Mouse (Mus musculus): ENCODE measurements at regions not wholly inside any gene's neighbourhood (a gene's known extent, or its start where the extent isn't known, plus 50 kb on each side); places are given as distances from the start of the nearest gene placed in this dataset.
A peak's percentile ranks its signal among the peaks of the same experiment; 100 is the strongest.

DNA sequence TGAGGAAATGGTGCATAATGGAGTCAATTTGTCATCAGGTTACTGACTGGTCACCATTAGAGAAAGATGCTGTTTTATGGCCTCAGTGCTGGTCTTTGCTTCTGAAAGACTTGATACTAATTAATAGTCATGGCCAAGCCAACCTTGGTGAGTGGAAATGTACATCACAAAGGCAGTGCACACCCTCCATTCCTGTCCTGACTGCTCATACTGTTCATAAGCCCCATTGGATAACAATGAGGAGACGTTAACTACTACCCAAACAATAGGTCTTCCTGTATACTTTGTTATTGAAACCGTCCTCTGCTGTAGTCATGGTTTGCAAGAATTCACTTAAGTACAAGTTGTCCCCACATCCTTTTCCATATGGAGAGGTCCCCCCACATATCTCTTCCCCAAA lies 605.8 kb upstream of the Slc35b3 start:
- DNase-seq (ENCODE audit: extremely low spot score, low spot score), result no peak
- Histone ChIP-seq H3K4me1 (no peaks in the 10 kb centered on the region), H3K27ac (no peak overlapping the region), H3K4me3 (no peak overlapping the region), H3K9me3 (no peaks in the 10 kb centered on the region), H3K36me3 (replicated peaks) (no peaks in the 10 kb centered on the region), H3K27me3 (ENCODE audit: poor library complexity, severe bottlenecking) (no peaks in the 10 kb centered on the region)
- WGBS, result 90% methylated on average over 2 of the region's 2 CpGs

DNA sequence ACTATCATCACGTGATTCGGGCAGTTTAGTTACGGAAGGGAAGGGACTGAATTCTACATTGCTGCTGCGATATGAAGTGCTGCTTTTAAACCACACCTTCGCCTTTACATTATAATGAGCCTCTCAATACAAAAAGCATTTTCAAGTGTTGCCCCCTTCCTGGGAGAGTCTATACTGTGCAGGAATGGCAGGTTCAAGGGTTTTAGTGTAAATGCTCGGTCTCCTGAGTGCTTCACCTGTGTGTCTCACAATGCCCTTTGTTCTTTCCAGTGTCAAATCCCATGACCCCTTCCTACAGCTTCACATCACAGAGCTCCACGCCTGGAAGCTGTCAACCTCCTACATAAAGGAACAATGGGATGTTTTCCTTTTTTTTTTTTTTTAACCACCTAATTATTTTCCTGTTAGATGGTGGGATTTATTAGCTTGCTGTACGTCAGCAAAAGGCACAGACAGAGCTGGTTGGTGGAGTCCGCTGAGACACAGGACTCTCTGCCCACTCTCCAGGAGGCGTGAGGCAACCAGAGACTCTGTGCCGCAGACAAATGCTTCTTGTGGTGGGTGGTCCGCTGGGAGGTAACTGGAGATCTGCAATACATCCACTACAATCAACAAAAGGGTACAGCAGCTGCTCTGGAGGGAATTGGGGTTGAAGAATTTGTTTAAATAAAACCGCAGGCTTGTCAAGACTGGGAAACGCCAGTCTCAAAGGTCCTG lies 577.2 kb upstream of the Slc35b3 start:
- Histone ChIP-seq H3K9me3 (no peaks in the 10 kb centered on the region), H3K27me3 (ENCODE audit: poor library complexity, severe bottlenecking) (peaks cover 12% of the 10 kb centered on the region), H3K27ac (no peak overlapping the region), H3K4me1 (peaks cover 13% of the 10 kb centered on the region), H3K4me3 (no peak overlapping the region), H3K36me3 (replicated peaks) (no peaks in the 10 kb centered on the region)
- peak; percentile 24 for DNase-seq (ENCODE audit: extremely low spot score, low spot score)
- WGBS, result 51% methylated on average over 14 of the region's 14 CpGs

DNA sequence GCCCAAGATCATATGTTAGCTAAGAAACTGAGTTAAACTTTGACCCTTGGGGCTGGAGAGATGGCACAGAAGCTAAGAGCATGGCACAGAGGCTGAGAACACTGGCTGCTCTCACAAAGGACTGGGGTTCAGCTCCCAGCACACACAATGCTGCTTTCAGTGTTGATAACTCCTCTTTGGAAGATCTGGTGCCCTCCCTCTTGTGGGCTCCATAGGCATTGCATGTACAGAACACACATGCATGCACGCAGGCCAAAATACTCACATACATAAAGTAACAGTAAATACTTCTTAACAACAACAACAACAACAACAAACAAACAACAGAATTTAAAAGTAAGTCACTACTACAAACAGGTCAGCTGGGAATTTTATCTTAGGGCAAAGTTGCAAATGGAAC lies 565.8 kb upstream of the Slc35b3 start:
- Histone ChIP-seq H3K36me3 (replicated peaks) (no peaks in the 10 kb centered on the region), H3K4me1 (peaks cover 28% of the 10 kb centered on the region), H3K4me3 (no peak overlapping the region), H3K27me3 (ENCODE audit: poor library complexity, severe bottlenecking) (peaks cover 89% of the 10 kb centered on the region), H3K27ac (no peak overlapping the region), H3K9me3 (no peaks in the 10 kb centered on the region)
- WGBS, result 89% methylated on average over 1 of the region's 1 CpGs
- no peak for DNase-seq (ENCODE audit: extremely low spot score, low spot score)

DNA sequence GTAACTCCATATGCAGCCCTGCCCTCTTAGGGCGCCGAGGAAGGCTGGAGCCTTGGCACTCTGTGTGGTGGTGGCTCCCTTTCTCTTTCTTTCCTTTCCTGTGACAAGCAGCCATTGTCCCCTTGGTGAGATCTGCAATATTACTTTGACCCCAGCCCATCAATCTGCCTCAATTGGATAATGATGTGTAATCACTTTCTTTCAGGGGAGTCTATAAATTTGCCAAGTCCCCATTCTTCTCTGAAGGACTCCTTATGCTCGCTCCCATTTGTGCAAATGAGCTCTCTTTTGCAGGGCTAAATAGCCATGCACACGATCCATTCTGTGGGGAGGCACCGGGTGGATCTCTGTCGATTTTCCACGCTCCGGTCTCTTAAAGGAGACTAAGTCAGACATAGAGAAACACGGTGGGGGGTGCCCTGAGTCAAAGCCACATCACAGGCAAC lies 563.2 kb upstream of the Slc35b3 start:
- Histone ChIP-seq H3K9me3 (no peaks in the 10 kb centered on the region), H3K4me1 (peaks cover 28% of the 10 kb centered on the region), H3K27ac (no peak overlapping the region), H3K4me3 (peak overlapping the region; percentile 18; the same call in 1 of the 2 replicates), H3K27me3 (ENCODE audit: poor library complexity, severe bottlenecking) (peaks cover 89% of the 10 kb centered on the region), H3K36me3 (replicated peaks) (no peaks in the 10 kb centered on the region)
- DNase-seq (ENCODE audit: extremely low spot score, low spot score), result peak; percentile 72
- WGBS, result 9% methylated on average over 9 of the region's 9 CpGs

DNA sequence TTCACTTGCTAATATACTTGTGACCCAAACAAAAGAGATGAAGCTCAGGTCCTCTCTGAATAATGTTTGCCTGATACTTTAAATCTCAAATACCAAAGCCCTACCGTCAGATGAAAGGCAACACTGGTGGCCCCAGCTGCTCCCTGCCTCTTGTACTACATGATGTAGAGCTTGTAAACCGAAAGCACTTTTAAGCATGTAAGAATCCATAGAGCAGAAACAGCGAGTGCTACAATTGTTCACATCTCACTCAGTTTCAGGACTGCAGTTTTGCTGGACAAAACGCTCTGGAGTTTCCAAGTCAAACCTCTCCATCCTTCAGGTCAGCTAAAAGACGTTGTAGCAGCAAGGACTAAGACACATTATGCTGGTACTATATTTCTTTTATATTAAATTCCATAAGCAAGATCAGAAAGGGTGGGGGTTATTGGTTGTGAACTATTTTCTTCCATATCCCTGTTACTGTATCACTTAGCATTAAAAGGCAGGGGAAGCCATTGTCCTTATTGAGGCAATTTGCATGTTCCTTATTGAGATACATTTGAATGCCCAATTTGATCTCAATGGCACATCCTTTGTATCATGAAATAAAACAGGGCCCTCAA lies 562.7 kb upstream of the Slc35b3 start:
- 43% methylated on average over 5 of the region's 5 CpGs for WGBS
- peaks cover 28% of the 10 kb centered on the region for H3K4me1 ChIP-seq
- no peak overlapping the region for H3K27ac ChIP-seq
- H3K27me3 ChIP-seq (ENCODE audit: poor library complexity, severe bottlenecking), result peaks cover 89% of the 10 kb centered on the region
- peak overlapping the region; percentile 18; the same call in 1 of the 2 replicates for H3K4me3 ChIP-seq
- DNase-seq (ENCODE audit: extremely low spot score, low spot score), result peak; percentile 16
- H3K9me3 ChIP-seq, result no peaks in the 10 kb centered on the region
- H3K36me3 ChIP-seq (replicated peaks), result no peaks in the 10 kb centered on the region

DNA sequence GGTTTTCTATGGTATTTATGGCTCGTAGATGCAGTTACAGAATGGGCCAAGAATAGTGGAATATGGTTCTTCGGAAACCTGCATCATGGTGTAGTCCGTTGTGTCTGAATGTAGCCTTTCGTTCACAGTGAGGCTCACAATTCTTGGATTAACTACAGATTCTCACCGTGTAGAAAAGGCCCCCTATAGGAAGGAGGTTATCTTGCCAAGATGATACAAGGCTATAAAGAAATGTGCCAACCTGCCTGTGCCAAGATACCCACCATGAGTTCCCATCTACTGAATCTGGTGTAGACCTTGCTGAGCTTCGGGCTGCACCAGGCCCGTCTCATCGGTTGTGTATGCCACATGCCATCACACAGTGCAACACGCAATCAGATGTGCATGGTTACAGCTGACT lies 560.2 kb upstream of the Slc35b3 start:
- no peak overlapping the region for H3K4me3 ChIP-seq
- no peak overlapping the region for H3K27ac ChIP-seq
- no peak for DNase-seq (ENCODE audit: extremely low spot score, low spot score)
- peaks cover 28% of the 10 kb centered on the region for H3K4me1 ChIP-seq
- peaks cover 83% of the 10 kb centered on the region for H3K27me3 ChIP-seq (ENCODE audit: poor library complexity, severe bottlenecking)
- WGBS, result 93% methylated on average over 9 of the region's 9 CpGs
- H3K36me3 ChIP-seq (replicated peaks), result no peaks in the 10 kb centered on the region
- no peaks in the 10 kb centered on the region for H3K9me3 ChIP-seq

DNA sequence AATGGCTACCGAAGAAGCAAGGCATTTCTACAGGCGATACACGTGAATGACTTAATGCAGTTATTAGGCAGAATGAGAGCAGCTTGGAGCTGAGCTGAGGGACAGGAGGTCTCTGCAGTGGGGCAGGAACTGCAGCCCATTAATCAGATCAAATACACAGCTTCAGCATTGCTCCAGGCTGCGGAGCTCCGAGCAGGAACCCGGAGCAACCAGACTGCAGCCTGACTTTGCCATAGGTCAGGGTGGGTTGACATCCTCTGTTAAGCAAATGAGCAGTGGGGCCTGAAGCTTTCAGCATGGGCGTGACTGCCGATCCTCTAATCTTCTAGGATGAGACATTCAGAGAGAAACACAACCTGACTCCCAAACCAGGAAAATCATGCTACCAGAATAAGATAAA lies 555.4 kb upstream of the Slc35b3 start:
- WGBS, result 67% methylated on average over 8 of the region's 8 CpGs
- DNase-seq (ENCODE audit: extremely low spot score, low spot score), result no peak
- Histone ChIP-seq H3K36me3 (replicated peaks) (no peaks in the 10 kb centered on the region), H3K27me3 (ENCODE audit: poor library complexity, severe bottlenecking) (peaks cover 46% of the 10 kb centered on the region), H3K4me1 (no peaks in the 10 kb centered on the region), H3K4me3 (no peak overlapping the region), H3K27ac (no peak overlapping the region), H3K9me3 (no peaks in the 10 kb centered on the region)

DNA sequence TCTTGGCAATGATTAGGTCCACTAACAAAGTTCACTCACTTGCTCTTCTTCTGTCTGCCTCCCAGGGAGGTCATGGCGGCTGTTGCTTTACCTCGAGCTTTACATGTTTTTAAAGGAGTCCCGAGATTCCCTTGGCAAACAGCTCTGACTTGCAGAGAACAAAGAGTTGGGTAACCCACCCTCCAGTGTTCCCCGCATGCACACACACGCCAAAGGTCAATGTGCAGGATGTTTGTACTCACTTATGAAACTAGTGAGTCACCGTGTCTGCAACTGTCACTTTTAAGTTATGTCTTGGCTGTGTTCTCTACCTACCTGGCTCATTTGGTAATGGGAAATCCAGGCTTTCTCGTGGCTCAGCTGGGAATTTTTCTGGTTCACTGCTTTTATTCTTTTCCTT lies 529.1 kb upstream of the Slc35b3 start:
- no peak for DNase-seq (ENCODE audit: extremely low spot score, low spot score)
- no peak overlapping the region for H3K4me3 ChIP-seq
- H3K27ac ChIP-seq, result no peak overlapping the region
- H3K9me3 ChIP-seq, result no peaks in the 10 kb centered on the region
- 83% methylated on average over 7 of the region's 7 CpGs for WGBS
- H3K36me3 ChIP-seq (replicated peaks), result no peaks in the 10 kb centered on the region
- no peaks in the 10 kb centered on the region for H3K4me1 ChIP-seq
- no peaks in the 10 kb centered on the region for H3K27me3 ChIP-seq (ENCODE audit: poor library complexity, severe bottlenecking)

DNA sequence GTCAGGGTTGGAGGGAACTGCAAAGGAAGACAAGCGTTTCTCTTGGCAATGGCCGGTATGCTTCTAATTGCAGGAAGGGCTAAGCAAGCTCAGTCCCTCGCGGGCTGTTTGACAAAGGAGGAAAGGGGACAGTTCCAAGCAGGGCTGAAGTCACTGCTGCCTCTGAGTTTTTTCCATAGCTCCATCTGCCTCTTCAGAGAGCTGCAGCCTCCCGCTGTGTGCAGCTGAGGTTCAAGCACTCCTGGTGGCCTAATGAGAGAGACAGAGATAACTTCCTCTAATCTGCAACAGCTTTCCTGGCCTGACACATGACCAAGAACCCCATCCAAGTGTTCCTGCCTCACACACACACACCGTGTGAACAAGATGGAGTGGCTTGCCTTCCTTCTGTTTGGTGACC lies 511.9 kb upstream of the Slc35b3 start:
- no peak overlapping the region for H3K4me3 ChIP-seq
- H3K36me3 ChIP-seq (replicated peaks), result no peaks in the 10 kb centered on the region
- no peaks in the 10 kb centered on the region for H3K9me3 ChIP-seq
- DNase-seq (ENCODE audit: extremely low spot score, low spot score), result no peak
- H3K27ac ChIP-seq, result no peak overlapping the region
- no peaks in the 10 kb centered on the region; the same call in 1 of the 2 replicates for H3K4me1 ChIP-seq
- H3K27me3 ChIP-seq (ENCODE audit: poor library complexity, severe bottlenecking), result no peaks in the 10 kb centered on the region
- 76% methylated on average over 6 of the region's 6 CpGs for whole genome bisulfite sequencing

DNA sequence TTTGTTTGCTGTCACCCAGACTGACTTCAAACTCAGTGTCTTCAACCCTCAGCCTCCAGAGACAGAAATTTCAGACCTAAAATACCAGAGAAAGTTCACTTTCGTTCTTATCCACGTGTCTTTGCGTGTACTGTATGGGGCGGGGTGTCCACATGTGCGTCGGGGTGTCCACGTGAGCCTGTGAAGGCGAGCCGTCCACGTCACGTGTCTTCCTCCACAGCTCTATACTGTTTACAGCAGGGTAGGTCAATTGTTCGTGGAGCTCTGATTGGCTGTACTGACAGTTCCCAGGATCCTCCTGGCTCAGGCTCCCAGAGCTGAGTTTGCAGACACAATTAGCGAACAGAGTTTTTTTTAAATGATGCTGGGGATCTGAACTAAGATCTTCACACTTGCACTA lies 481.1 kb upstream of the Slc35b3 start:
- WGBS, result 93% methylated on average over 13 of the region's 13 CpGs
- Histone ChIP-seq H3K36me3 (replicated peaks) (no peaks in the 10 kb centered on the region), H3K27me3 (ENCODE audit: poor library complexity, severe bottlenecking) (0 out of 2 replicates have a peak, but pooled peaks cover 8% of the 10 kb centered on the region), H3K4me3 (no peak overlapping the region), H3K27ac (no peak overlapping the region), H3K9me3 (no peaks in the 10 kb centered on the region), H3K4me1 (no peaks in the 10 kb centered on the region)
- no peak for DNase-seq (ENCODE audit: extremely low spot score, low spot score)

DNA sequence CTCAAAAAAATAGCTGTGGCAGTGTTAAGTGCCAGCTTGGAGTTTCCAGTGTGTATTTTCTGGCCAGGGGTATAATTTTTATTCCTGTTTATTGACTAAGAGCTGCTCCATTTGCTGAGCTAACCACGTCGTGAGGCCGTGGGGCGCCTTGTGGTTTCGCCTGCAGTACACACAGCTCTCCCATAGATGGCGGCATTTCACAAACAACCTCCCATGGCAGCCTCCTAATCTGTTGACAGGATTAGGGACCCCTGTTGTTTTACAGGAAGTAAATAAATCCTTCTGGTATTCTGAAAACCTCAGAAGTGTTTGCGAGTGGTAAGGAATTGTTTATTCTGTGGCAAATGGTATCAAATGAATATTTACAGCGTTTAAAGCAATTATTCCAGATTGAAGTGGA lies 480.2 kb upstream of the Slc35b3 start:
- Histone ChIP-seq H3K27ac (no peak overlapping the region), H3K4me3 (no peak overlapping the region), H3K9me3 (no peaks in the 10 kb centered on the region), H3K36me3 (replicated peaks) (no peaks in the 10 kb centered on the region), H3K27me3 (ENCODE audit: poor library complexity, severe bottlenecking) (0 out of 2 replicates have a peak, but pooled peaks cover 8% of the 10 kb centered on the region), H3K4me1 (no peaks in the 10 kb centered on the region)
- WGBS, result 27% methylated on average over 8 of the region's 8 CpGs
- peak; percentile 61 for DNase-seq (ENCODE audit: extremely low spot score, low spot score)

DNA sequence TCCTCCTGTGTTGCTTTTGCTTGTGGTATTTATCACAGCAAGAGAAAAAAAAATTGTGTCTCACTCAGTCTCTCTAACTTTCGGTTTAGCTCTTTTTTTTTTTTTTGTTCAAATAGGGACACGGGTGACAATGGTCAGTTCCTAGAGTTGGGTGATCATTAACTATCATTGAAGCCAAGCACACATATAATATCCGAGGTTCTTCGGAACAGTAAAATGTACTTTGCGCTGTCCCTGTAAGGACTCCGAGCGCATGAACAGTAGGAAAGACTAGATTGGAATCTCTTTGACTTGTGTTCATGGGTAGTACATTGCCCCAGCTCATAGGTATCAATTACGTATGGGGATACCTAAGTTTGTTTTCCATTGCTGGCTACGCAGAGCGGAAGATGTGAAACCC lies 479.7 kb upstream of the Slc35b3 start:
- Histone ChIP-seq H3K4me1 (no peaks in the 10 kb centered on the region), H3K36me3 (replicated peaks) (no peaks in the 10 kb centered on the region), H3K27ac (no peak overlapping the region), H3K9me3 (no peaks in the 10 kb centered on the region), H3K27me3 (ENCODE audit: poor library complexity, severe bottlenecking) (0 out of 2 replicates have a peak, but pooled peaks cover 8% of the 10 kb centered on the region), H3K4me3 (no peak overlapping the region)
- WGBS, result 94% methylated on average over 10 of the region's 10 CpGs
- no peak for DNase-seq (ENCODE audit: extremely low spot score, low spot score)

DNA sequence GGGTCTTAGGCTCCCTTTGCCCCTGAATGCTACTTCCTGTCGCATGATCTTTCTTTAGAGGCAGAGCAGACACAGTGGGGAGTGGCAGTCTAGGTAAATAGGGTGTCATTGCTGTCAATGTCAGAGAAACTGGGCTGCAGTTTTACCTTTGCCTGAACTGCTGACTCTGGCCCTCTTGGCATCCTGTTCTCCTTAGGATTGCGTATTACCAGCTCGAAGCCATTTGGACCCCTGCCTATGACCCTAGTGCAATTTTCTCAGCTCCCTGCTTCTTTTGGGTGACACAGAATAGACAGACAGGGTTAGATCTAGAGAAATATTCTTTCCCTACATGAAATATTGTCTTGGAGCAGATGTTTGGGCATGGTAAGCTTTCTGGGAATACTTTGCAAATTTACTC lies 467.3 kb upstream of the Slc35b3 start:
- Histone ChIP-seq H3K27ac (no peak overlapping the region), H3K4me3 (no peak overlapping the region), H3K36me3 (replicated peaks) (no peaks in the 10 kb centered on the region), H3K27me3 (ENCODE audit: poor library complexity, severe bottlenecking) (no peaks in the 10 kb centered on the region), H3K9me3 (no peaks in the 10 kb centered on the region), H3K4me1 (no peaks in the 10 kb centered on the region)
- 86% methylated on average over 3 of the region's 3 CpGs for WGBS
- DNase-seq (ENCODE audit: extremely low spot score, low spot score), result no peak
